Mouse (Mus musculus) forebrain, embryonic 10.5 days (tissue): ENCODE measurements at regions not wholly inside any gene's neighbourhood (a gene's known extent, or its start where the extent isn't known, plus 50 kb on each side); places are given as distances from the start of the nearest gene placed in this dataset.

Experiments used
- DNase-seq: peaks from one replicate; pipeline ENCODE4 v3.0.0-alpha.2; 2017; ENCODE audit warnings: low spot score; ENCODE audit errors: extremely low spot score
- H3K27ac ChIP-seq: fragments of 300-500 bp; sonication (generic); 2 replicates; pipeline ENCODE4 v1.5.1; 2016; ENCODE audit warnings: mild to moderate bottlenecking
- H3K27me3 ChIP-seq: fragments of 300-500 bp; sonication (generic); 2 replicates; pipeline ENCODE4 v1.6.1; 2016; ENCODE audit warnings: mild to moderate bottlenecking; ENCODE audit not compliant: poor library complexity, severe bottlenecking
- H3K36me3 ChIP-seq: fragments of 300-500 bp; sonication (generic); replicated peaks from 2 replicates; pipeline ENCODE4 v1.6.1; 2016; ENCODE audit warnings: mild to moderate bottlenecking, moderate library complexity
- H3K4me1 ChIP-seq: fragments of 300-500 bp; sonication (generic); 2 replicates; pipeline ENCODE4 v1.6.1; 2016
- H3K4me3 ChIP-seq: fragments of 300-500 bp; sonication (generic); 2 replicates; pipeline ENCODE4 v1.5.1; 2016; ENCODE audit warnings: mild to moderate bottlenecking, moderate library complexity
- H3K9me3 ChIP-seq: fragments of 300-500 bp; sonication (generic); 2 replicates; pipeline ENCODE4 v1.6.1; 2016; ENCODE audit warnings: mild to moderate bottlenecking, moderate library complexity
- WGBS: fragments of 180-500 bp; shearing (Covaris S2); methylation state at CpG from one replicate; pipeline ENCODE4 v1.1.7; 2016; 5-methylcytosine and 5-hydroxymethylcytosine counted together

- Histone ChIP-seq H3K27ac (no peak overlapping the region), H3K27me3 (no peaks in the 10 kb centered on the region), H3K9me3 (no peaks in the 10 kb centered on the region), H3K4me1 (peaks cover 11% of the 10 kb centered on the region), H3K36me3 (no peaks in the 10 kb centered on the region), H3K4me3 (no peak overlapping the region)
- no peak for DNase-seq
- 88% methylated on average over 9 of the region's 9 CpGs for WGBS
These were observed 51.8 kb upstream of the Dhx40 start for GRCm38 (mm10) chr11:86859236-86859817.

GRCm38 (mm10) chr11:86858211-86858610 is 50.7 kb upstream of the Dhx40 start:
- no peaks in the 10 kb centered on the region for H3K27me3 ChIP-seq
- 89% methylated on average over 3 of the region's 3 CpGs for WGBS
- no peaks in the 10 kb centered on the region for H3K36me3 ChIP-seq
- H3K9me3 ChIP-seq, result no peaks in the 10 kb centered on the region
- H3K4me3 ChIP-seq, result no peak overlapping the region
- H3K27ac ChIP-seq, result no peak overlapping the region
- peaks cover 17% of the 10 kb centered on the region for H3K4me1 ChIP-seq
- DNase-seq, result no peak
